Mouse (Mus musculus) CD4-positive naive resting alpha-beta T cell, adult 76 days (primary cell): ENCODE results near the gene Olfr640. TPM values are rescaled to one million over a fixed set of nuclear protein-coding genes. Genes with fewer than 3 reads are reported as not detected.

Experiments used
- total RNA-seq: library from RNA; stranded (reverse); gene quantifications from one replicate; pipeline ENCODE4 v1.2.4, GENCODE M21; 2023

Gene Olfr640
- not detected for total RNA-seq

GRCm38 (mm10) chr7:104025473-104025872 lies at the start of gene Olfr640:
Gene Olfr640 (minus strand): TSS chr7:104025573.

GRCm38 (mm10) chr7:104071769-104072168 lies 46.4 kb upstream of the Olfr640 start, which contains the start of gene Olfr644:
Gene Olfr644 (minus strand): TSS chr7:104071869.

GRCm38 (mm10) chr7:104061345-104061744 lies 36.0 kb upstream of the Olfr640 start, which contains the start of gene 4930516K23Rik:
Gene 4930516K23Rik (minus strand): TSS chr7:104061445.

GRCm38 (mm10) chr7:104052566-104052965 lies 27.2 kb upstream of the Olfr640 start, which contains the start of gene Olfr642:
Gene Olfr642 (minus strand): TSS chr7:104052666.

GRCm38 (mm10) chr7:104035145-104035544 lies 9.8 kb upstream of the Olfr640 start, which contains the start of gene Olfr641:
Gene Olfr641 (plus strand): TSS chr7:104035445.

GRCm38 (mm10) chr7:104017203-104017602 lies 8.2 kb downstream of the Olfr640 start, which contains the start of gene Olfr639:
Gene Olfr639 (minus strand): TSS chr7:104017303.

GRCm38 (mm10) chr7:103998446-103998845 lies 26.9 kb downstream of the Olfr640 start, which contains the start of gene Olfr638:
Gene Olfr638 (plus strand): TSS chr7:103998746.

GRCm38 (mm10) chr7:103970852-103971251 lies 54.5 kb downstream of the Olfr640 start, which contains the start of gene Olfr635:
Gene Olfr635 (plus strand): TSS chr7:103971152.

Other genes with a start within 250 kb of the Olfr640 start
- not detected for gene Olfr68, start 245.9 kb downstream of the Olfr640 start, total RNA-seq
- gene Olfr67, start 233.8 kb downstream of the Olfr640 start, total RNA-seq, result not detected
- gene Hbb-bt, start 211.6 kb downstream of the Olfr640 start, total RNA-seq, result 492 TPM
- gene Hbb-bs, start 197.5 kb downstream of the Olfr640 start, total RNA-seq, result 2,802 TPM
- not detected for gene Hbb-bh2, start 185.1 kb downstream of the Olfr640 start, total RNA-seq
- gene Hbb-bh1, start 182.4 kb downstream of the Olfr640 start, total RNA-seq, result not detected
- gene Hbb-y, start 172.4 kb downstream of the Olfr640 start, total RNA-seq, result not detected
- gene Olfr66, start 139.3 kb downstream of the Olfr640 start, total RNA-seq, result not detected
- gene Olfr64, start 131.1 kb downstream of the Olfr640 start, total RNA-seq, result not detected
- gene Olfr65, start 122.1 kb downstream of the Olfr640 start, total RNA-seq, result not detected
- gene Olfr631, start 96.7 kb downstream of the Olfr640 start, total RNA-seq, result not detected
- gene Olfr632, start 91.2 kb downstream of the Olfr640 start, total RNA-seq, result not detected
- not detected for gene Olfr633, start 81.1 kb downstream of the Olfr640 start, total RNA-seq
- gene Olfr635, start 54.4 kb downstream of the Olfr640 start, total RNA-seq, result not detected
- gene Olfr638, start 26.8 kb downstream of the Olfr640 start, total RNA-seq, result not detected
- gene Olfr639, start 8.3 kb downstream of the Olfr640 start, total RNA-seq, result not detected
- gene Olfr641, start 9.9 kb upstream of the Olfr640 start, total RNA-seq, result not detected
- gene Olfr642, start 27.1 kb upstream of the Olfr640 start, total RNA-seq, result not detected
- gene 4930516K23Rik, start 35.9 kb upstream of the Olfr640 start, total RNA-seq, result not detected
- not detected for gene Olfr644, start 46.3 kb upstream of the Olfr640 start, total RNA-seq
- not detected for gene Olfr645, start 59.9 kb upstream of the Olfr640 start, total RNA-seq
- gene Olfr646, start 79.3 kb upstream of the Olfr640 start, total RNA-seq, result not detected
- not detected for gene Ubqln5, start 104.3 kb upstream of the Olfr640 start, total RNA-seq
- not detected for gene Olfr643, start 111.8 kb upstream of the Olfr640 start, total RNA-seq
- gene Ubqln3, start 117.7 kb upstream of the Olfr640 start, total RNA-seq, result not detected
- gene Ubqlnl, start 125.0 kb upstream of the Olfr640 start, total RNA-seq, result not detected
- gene Olfm5, start 139.3 kb upstream of the Olfr640 start, total RNA-seq, result not detected
- not detected for gene Olfr648, start 157.8 kb upstream of the Olfr640 start, total RNA-seq
- gene Olfr649, start 170.4 kb upstream of the Olfr640 start, total RNA-seq, result not detected
- gene Trim6, start 193.2 kb upstream of the Olfr640 start, total RNA-seq, result 0.50 TPM
- 26.2 TPM for gene Trim34a, start 218.9 kb upstream of the Olfr640 start, total RNA-seq